Mouse (Mus musculus): Measurements from ENCODE around the gene Gde1. TPM values are rescaled to one million over a fixed set of nuclear protein-coding genes. Genes with fewer than 3 reads are reported as not detected.
A peak's percentile ranks its signal among the peaks of the same experiment; 100 is the strongest.

The Gde1 gene
- total RNA-seq (2022) = 100 to 1,000 TPM; 218 to 257 (median 233) TPM

DNA sequence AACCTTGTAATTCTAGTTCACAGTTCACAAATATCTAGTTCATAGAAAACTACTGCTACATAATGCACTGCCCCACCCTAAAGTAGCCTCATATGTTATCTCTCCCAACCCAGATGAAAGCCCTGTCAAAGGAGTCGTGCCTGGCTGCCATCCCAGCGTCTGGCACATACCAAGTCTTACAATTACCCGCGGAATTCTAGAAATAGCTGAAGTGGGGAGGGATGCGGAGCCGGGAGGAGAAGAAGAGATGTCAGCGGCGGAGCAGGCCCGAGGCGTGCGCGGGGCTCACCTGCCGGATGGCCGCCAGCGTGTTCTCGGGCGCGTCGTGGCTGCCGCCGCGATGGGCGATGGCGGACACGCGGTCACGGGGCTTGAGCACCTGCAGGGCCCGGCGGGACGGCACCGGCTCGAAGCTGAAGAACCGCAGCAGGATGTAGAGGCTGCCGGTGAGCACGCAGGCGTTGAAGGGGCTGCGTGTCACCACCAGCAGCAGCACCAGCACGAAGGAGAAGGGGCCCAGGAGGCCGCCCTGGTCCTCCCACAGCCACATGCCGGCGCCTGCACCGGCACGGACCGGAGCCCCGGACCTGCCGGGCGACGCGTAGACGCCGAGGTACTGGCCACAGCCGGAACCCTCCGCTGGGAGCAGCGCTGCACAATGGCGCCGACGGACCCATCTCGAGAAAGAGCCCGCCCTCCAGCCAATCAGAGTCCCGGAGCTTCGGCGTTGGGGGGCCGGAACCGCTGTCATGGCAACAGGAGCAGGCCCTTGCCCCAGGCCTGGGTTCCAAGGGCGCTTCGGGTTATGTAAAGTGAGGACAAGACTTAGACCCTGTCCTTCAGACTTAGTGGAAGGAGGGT is at the start of gene Gde1:
Gene Gde1 (minus strand): TSS at position 678 of the 861 bp plus-strand sequence.
- peak; percentile 84 to 90 for DNase-seq (ENCODE audit: low spot score in 2 of 2)

DNA sequence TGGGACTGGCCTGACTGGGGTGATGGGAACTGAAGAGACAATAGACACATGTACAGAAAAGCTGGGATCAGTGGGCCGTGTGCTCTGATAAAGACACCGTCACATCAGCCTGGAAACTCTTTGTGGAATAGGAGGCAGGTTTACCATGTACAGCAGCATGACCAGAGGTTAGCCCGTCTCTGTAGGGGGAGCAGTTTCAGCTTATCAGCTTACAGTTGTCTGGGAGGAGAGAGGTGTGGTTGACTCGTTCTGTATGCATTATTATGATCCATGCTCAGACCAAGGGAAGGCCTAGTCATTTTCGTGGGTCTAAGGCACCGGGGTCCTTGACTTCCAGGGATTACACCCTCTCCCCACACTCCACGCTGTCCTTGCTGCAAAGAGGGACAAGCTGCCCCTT is 46.0 kb upstream of the Gde1 start:
- no peak for DNase-seq (ENCODE audit: low spot score in 2 of 2)

DNA sequence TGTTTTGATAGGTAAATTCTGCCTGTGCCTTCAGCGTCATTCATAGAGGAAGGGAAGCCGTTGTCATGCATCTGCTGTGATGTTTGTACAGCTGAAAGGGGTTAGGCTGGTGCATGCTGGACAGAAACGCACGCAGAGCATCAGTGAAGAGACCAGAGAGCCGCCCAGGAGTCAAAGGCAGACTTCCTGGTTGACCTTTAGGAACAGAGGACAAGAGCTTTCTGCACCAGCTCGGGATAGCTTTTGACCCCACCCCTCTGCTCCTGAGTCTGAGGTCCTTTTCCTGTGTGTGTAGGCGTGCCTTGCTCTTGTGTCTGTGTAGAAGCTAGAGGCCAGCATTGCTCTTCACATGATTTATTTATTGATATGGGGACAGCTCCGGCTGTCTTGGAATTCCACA is 44.1 kb upstream of the Gde1 start:
- no peak for DNase-seq (ENCODE audit: low spot score in 2 of 2)

DNA sequence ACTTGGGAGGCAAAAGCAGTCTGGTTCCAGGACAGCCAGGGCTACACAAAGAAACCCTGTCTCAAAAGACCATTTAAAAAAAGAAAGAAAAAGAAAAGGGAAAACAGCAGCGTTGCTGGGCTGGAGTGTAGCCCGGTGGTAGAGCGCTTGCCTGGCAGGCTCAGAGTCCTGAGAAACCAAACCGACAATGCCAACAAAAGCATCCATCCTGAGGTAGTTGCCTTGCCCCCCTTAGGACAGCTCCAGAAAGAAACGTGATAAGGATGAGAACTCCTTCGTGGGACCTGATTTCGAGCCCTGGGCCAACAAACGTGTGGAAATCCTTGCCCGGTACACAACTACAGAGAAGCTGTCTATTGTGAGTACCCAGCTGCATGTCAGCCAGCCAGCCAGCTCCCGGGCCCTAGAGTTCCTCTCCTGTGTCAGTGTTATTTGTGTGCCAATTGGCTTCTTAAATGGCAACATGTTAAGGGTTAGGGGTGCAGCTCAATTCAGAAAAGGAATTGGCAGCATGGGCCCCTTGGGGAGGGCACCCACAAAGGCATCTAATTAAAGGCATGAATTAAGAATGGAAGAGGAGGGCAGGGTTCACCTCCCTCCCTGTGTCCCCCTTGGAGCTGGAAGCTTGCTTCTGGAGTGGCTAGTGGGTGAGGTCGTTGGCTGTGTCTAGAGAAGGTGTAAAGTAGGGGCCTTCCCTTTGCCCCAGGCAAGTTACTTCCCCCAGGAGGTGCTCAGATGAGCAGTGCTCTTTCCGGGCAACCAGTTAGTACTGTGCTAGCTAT is 42.5 kb upstream of the Gde1 start:
- DNase-seq (ENCODE audit: low spot score in 2 of 2) = peak in 1 of 2 experiments; percentile 45

DNA sequence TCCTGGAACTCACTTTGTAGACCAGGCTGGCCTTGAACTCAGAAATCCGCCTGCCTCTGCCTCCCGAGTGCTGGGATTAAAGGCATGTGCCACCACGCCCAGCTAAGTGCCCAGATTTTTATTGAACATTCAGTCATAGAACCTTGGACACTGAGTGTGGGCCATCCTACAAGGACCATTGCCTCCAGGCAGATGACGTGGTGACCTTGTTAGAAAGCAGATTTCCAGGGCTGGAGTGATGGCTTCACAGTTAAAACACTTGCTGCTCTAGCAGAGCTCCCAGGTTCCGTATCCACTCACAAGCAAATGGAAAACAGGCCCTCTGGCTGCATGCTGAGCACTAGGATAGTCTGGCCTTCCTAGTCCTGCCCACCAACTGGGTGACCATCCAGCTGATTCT is 39.2 kb upstream of the Gde1 start:
- no peak for DNase-seq (ENCODE audit: low spot score in 2 of 2)

DNA sequence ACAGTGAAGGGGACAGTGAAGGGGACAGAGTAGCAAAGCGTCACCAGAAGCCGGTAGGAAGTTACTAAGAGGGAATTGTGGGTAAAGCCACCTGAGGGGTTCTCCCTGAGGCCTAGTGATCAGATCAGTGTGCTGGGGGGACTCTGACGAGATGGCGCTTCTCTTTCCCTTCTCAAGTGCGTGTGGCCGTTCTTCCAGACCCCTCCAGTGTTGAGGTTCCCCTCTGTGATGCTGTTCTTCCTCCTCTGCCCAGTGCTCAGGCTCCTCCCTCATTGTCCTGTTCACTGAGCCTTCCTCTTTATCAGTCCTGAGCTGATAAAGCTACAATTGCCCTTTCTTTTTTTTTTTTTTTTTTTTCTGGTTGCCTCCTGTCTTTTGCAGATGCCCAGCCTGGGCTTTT is 36.7 kb upstream of the Gde1 start:
- no peak for DNase-seq (ENCODE audit: low spot score in 2 of 2)

DNA sequence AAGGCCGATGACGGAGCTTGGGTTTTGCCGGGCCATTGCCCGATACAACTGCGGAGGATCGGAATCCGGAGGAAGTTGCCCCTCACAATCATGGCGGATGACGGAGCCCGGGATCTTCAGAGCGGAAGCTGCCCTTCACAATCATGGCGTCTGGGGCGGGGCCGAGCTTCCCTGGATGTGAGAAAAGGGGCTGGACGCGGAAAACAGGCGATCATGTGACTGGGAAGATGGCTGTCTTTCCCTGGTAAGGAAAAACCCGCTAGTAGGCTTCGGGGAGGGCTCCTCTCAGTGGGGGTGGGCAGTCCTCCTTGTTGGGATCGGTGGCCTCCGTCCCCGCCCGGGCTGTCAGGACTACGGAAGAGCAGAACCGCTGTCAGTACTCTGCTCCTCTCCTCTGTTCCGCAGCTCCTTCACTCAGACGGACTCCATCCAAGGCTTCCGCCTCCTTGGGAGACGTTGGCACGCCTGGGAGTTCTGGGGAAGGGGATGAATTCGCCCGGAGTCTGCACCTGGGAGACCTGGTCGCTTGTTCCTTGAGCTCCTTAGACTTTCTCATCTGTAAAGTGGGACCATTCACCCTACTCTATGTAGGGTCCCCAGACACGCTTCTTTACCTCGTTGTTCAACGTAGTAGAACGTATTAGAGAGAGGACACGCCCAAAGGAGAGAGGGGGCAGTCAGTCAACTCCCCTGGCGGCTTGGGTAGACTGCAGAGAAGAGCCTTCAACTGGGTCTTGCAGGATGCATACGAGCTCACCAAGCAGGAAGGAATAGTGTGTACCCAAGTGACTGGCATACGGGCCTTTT is 35.2 kb upstream of the Gde1 start:
- peak; percentile 86 to 93 for DNase-seq (ENCODE audit: low spot score in 2 of 2)

DNA sequence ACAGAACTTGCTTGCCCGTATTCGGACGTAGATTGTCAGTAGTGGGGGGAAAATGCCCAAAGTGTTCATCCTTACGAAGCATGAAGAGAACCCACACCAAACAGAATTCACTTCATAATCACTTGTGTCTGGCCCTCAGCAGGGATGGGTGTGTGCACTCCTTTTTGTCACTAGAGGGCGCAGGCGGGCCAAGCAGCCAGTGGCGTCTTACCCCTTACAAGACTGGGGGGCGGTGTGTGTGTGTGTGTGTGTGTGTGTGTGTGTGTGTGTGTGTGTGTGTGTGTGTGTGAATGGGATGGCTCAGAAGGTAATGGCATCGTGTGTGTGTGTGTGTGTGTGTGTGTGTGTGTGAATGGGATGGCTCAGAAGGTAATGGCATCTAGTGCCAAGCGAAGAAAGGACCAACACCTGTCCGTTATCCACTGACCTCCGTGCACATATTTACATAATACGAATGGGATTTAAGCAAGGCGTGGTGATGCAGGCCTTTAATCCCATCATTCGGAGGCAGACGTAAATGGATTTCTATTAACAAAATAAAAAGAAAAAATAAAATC is 34.5 kb upstream of the Gde1 start, which contains the start of gene Vps35l:
Gene Vps35l (plus strand): TSS at position 252 of the 557 bp plus-strand sequence.
- peak; percentile 57 to 79 for DNase-seq (ENCODE audit: low spot score in 2 of 2)

DNA sequence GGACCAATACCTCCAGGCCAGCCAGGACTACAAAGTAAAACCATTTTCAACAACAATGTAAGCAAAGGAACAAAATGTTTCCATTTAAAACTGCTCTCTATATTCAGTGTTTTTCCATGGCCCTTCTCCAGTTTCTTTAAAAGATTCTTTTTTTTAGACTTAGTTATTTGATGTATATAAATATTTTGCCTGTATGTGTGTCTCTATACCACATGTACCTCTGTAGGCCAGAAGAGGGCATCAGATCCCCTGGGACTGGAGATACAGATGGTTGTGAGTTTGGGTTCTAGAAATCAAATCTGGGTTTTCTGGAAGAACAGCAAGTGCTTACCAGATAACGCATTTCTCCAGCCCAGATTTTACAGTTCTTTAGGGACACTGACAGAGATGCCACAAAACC is 33.2 kb upstream of the Gde1 start:
- no peak for DNase-seq (ENCODE audit: low spot score in 2 of 2)

DNA sequence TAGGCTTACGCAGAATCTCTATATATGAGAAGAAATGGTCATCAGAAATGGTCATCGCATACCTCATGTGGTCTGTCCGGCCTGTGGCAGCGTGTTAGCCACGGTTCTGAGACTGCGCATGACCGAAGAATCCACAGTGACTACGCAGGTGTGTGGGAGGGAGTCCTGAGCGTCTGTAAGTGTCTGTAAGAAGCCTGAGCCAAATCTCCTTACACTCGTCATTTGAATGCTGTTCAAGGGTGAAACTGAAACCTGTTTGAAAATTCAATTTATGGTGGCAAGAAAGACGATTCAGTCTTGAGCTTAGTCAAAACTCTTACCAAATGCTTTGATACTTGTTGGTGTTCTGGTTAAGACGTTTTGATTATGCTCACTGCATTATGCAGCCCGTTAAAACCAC is 27.6 kb upstream of the Gde1 start:
- no peak for DNase-seq (ENCODE audit: low spot score in 2 of 2)

DNA sequence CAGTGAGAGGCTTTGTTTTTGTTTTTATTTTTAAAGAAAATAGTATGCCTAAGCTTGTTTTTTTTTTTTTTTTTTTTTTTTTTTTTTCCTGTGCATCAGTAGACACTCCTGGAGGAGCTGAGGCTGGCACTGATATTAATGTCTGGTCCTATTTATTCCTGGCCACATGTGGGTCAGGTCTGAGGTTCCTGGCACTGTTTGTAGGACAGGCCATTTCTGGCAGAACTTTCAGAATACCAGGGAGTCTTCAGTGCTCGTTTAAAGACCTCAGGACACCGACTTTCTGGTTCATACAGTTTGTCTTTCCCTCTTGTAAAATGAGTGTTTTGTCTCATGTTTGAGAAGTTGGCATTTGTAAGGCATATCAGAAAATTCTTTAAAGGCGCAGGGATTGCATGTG is 26.2 kb upstream of the Gde1 start:
- DNase-seq (ENCODE audit: low spot score in 2 of 2) = no peak

DNA sequence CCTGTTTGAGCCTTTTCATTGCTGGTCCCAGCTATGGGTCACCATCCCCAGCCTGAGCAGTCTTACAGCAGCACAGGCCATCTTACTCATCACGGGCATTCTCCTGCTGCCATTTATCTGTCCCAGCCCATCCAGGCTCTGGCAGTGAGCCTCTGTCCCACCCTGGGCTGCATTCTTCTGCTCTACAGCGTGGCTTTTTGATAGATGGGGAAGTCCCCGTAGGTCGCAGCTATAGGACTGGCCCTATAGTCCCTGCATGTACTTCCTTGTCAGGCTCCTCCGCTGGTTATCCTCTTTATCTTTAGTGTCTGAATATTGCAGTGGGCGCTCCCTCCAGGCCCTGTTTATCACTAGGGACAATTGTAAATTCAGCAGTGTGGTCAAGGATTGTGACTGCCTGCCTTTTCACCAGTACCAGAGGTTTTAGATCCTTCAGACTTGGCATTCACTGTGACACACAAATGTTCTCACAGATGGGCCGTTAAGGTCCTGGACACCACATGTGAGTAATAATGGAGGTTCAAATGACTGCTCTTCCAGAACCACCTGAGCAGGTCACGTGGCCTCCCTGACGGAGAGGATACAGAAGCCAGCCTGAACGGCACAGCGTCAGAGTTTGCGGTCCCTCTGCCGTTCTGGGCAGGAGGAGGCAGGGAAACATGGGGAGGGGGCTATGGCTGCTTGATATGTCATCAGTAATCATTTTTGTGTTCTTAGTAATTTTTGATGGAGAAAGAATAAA is 23.4 kb upstream of the Gde1 start:
- DNase-seq (ENCODE audit: low spot score in 2 of 2) = no peak

DNA sequence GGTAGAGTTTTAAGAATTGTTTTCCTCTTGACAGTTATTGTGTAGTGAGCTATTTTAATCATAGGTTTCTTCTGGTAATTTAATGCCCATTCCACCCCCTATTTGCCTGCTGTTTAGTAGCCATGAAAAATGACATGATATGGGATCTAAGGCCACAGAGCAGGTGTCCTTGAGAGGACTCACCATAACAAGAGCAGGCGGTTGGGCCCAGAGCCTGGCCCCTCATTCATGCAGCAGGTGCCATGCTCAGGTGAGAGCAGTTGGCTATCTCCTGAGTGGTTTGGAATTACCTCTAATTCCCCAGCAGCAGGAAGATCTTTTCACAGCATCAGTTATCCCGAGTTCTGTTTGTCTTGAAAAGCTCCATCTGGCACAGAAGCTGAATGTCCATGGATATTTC is 19.9 kb upstream of the Gde1 start:
- DNase-seq (ENCODE audit: low spot score in 2 of 2) = no peak

DNA sequence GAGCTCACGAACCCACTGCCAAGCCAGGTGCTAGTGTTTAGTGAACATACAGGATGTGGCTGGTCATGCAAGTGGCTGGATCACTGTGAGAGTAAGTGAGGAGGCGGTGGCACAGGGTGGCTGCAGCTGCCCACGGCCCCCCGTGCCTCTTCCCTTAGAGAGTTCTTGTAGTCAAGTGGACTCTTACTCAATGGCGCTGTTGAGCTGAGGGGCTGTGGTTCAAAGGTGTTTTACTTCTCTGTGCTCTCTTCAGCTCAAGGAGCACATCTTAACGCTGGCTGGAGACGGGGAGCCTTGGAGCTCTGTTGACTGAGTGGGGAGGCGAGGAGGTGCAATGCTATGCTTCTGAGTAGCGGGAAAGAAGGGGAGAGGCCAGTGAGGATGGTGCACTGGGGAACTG is 18.3 kb upstream of the Gde1 start:
- no peak for DNase-seq (ENCODE audit: low spot score in 2 of 2)

DNA sequence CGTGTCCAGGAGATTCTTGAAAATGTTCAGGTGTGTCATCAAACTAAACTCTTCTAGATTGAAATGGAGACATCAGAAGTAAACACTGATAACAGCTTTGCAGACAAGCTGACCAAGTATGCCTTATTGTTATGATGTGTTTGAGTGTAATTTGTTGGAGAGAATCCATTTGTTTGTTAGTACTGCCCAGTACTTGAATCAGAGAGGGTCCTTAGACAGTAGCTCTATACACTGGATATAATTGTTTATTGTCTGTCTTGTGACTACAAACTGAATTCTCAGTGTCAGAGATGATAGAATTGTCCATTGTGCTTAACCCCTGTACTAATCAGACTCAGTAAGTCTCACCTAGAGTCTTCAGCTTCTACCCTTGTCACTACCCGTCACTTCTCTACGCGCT is 12.5 kb upstream of the Gde1 start:
- DNase-seq (ENCODE audit: low spot score in 2 of 2) = no peak

DNA sequence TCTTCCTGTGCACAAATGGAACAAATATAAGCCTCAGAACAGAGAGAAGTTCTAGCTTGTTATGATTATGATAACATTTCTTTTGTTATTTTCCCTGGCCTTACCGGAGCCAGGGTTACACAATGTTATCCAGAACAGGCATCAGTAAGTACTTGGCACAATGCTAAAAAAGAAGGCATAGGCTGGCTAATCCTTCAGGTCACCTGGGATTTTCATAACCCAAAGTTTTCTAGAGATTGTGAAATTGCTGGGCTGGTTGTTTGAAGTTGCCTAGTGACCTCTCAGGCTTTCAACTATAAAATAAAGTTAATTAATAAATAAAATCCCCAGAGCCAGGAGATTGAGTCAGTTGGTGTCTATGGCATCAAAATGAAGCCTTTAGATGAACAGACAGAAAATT is 9.3 kb upstream of the Gde1 start:
- DNase-seq (ENCODE audit: low spot score in 2 of 2) = no peak

DNA sequence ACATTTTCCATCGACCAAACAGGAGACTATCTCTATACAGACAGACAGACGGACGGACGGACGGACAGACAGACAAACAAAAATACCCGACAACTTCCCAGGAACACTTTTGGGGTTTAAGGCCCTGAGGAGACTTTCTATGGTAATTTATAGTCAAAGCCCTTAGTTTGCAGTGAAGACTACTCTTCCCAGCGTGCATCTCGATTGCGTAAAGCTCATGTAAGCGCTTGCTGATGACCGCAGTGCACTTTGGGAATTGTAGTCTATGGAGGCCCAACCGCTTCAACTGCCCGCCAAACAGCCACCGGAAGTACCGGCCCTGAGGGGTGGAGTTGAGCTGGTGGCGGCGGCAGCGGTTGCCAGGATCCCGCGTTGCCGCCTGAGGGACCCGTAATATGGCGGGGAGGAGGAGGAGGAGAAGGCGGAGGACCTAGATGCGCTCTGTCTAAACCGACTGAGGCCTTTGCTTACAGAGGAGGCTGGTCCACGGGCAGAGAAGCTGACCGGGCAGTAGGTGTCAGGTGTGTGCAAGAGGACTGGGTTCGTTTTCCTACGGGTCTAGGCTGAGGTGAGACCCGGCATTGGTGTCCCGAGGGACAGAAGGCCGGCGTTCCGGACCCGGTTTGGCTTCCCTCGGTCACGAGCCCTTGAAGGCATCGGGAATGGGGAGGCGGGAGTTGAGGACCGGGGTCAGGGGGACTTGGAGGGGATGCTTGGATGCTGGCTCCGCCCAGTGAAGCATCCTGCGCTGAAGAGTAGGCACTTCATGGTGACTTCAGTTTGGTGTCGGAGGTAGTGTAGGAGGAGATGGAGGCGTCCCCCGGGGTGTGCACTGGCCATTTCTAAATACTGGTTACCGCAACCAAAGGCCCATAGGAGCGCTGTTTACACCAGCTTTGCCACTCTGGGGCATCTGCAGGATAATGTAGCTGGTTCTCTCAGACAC is 6.9 kb upstream of the Gde1 start, which contains the start of gene Ccp110:
Gene Ccp110 (plus strand): TSS at position 325 of the 946 bp plus-strand sequence.
- peak; percentile 83 to 95 for DNase-seq (ENCODE audit: low spot score in 2 of 2)

DNA sequence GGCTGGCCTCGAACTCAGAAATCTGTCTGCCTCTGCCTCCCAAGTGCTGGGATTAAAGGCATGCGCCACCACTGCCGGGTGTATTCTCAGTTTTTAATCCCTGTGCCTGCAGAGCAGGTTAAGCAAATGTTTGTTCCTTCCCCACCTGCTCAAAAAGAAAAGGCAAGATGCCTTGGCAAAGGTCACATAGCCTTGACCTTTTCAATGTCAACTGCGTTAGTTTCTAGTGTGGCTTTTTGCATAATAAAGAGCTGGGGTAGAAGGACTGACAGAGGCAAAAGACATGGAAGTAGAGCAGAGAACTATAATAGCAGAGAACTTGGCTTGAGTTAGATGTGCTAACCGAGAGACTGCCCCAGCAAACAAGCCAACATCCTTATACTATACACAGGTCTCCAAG is 5.2 kb upstream of the Gde1 start:
- DNase-seq (ENCODE audit: low spot score in 2 of 2) = no peak

DNA sequence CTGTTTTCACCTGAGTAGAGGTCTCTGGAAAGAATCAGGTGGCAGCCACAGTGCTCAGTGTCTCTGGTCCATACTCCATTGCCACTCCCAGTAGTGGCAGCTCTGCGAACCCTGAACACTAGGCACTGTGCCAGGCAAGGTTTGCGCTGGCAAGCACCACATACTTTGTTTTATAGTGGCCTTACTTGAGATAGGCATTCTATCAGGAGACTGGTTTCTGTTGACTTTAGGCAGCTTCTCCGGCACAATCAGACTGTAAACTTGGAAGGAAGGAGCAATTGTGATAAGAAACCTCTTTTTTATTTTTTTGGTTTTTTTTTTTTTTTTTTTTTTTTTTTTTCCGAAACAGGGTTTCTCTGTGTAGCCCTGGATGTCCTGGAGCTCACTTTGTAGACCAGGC is 2.4 kb upstream of the Gde1 start:
- no peak for DNase-seq (ENCODE audit: low spot score in 2 of 2)

All from left cerebral cortex, adult 8-10 months (tissue).